Mouse (Mus musculus): ENCODE measurements around the gene Apbb2.

GRCm38 (mm10) chr5:66271141-66271540, 347.4 kb downstream of the Apbb2 start:
- TF ChIP-seq MAX (IDR thresholded peaks at IDR 0.05; ENCODE audit: low read depth) = no peak
- no peak for TF ChIP-seq TCF12 (IDR thresholded peaks at IDR 0.05; ENCODE audit: insufficient read depth, poor library complexity, severe bottlenecking)
- TF ChIP-seq POLR2A (IDR thresholded peaks at IDR 0.05; ENCODE audit: insufficient read length, low read depth) = no peak
- TF ChIP-seq MYOD1 (IDR thresholded peaks at IDR 0.05; ENCODE audit: control insufficient read depth in 1 of 3, insufficient read length in 2 of 3, low read depth in 2 of 3) = no peak
- no peak for TF ChIP-seq E2F4 (IDR thresholded peaks at IDR 0.05; ENCODE audit: insufficient read depth)
- TF ChIP-seq POLR2AphosphoS2 (IDR thresholded peaks at IDR 0.05; ENCODE audit: insufficient read length, low read depth) = no peak
